Mouse (Mus musculus) G1E (cell line): ENCODE results near the gene Olfr644. TPM values are rescaled to one million over a fixed set of nuclear protein-coding genes. Genes with fewer than 3 reads are reported as not detected.

Experiments used
- ATAC-seq: 2 replicates; pipeline ENCODE4 v1.8.0; 2016; ENCODE audit warnings: mild to moderate bottlenecking; ENCODE audit not compliant: insufficient number of reproducible peaks, poor library complexity, low FRiP score, severe bottlenecking; ENCODE audit errors: extremely low read depth
- DNase-seq: peaks from one replicate; pipeline ENCODE4 v3.0.0; 2012; ENCODE audit warnings: low spot score
- H3K27me3 ChIP-seq: 2 replicates; pipeline ENCODE4 v1.6.1; 2012; ENCODE audit warnings: mild to moderate bottlenecking, low read length, inconsistent platforms; ENCODE audit not compliant: insufficient read depth
- H3K36me3 ChIP-seq: replicated peaks from 2 replicates; pipeline ENCODE3; 2012; ENCODE audit warnings: mild to moderate bottlenecking, inconsistent platforms
- H3K4me1 ChIP-seq: 2 replicates; pipeline ENCODE4 v1.6.1; 2012; ENCODE audit warnings: low read depth, low read length, inconsistent platforms, mixed read lengths; ENCODE audit not compliant: insufficient read depth
- H3K4me3 ChIP-seq: 2 replicates; pipeline ENCODE4 v1.5.1; 2012; ENCODE audit warnings: low read depth, mild to moderate bottlenecking, inconsistent platforms, low read length, moderate library complexity, mixed read lengths
- H3K9me3 ChIP-seq: replicated peaks from 2 replicates; pipeline ENCODE4 v1.6.1; 2012; ENCODE audit warnings: inconsistent platforms
- CTCF ChIP-seq: IDR thresholded peaks from 2 replicates; pipeline ENCODE4 v1.5.1; 2012; ENCODE audit warnings: low read depth, low read length, inconsistent platforms, mixed read lengths
- GATA1 ChIP-seq: IDR thresholded peaks from 2 replicates; pipeline ENCODE4 v1.6.1; 2012; ENCODE audit warnings: borderline replicate concordance, low read length, inconsistent platforms, mixed read lengths
- GATA2 ChIP-seq: IDR thresholded peaks from 2 replicates; pipeline ENCODE4 v1.6.1; 2012; ENCODE audit warnings: low read depth, low read length, inconsistent platforms, borderline replicate concordance
- POLR2AphosphoS5 ChIP-seq: IDR thresholded peaks from 2 replicates; pipeline ENCODE4 v1.6.1; 2012; ENCODE audit warnings: low read depth, low read length, inconsistent platforms; ENCODE audit not compliant: insufficient replicate concordance
- TAL1 ChIP-seq: conservative IDR thresholded peaks from 2 replicates; pipeline ENCODE4 v1.6.1; 2012; ENCODE audit warnings: low read depth, low read length, inconsistent platforms, mixed read lengths
- polyA plus RNA-seq: library from polyadenylated mRNA; stranded (reverse); fragments of >175 nt; gene quantifications from 2 replicates; pipeline ENCODE4 v1.2.3, GENCODE M21; 2012
- total RNA-seq, 2 experiments: library from RNA; stranded (forward) in 1 of 2; stranded (reverse) in 1 of 2; fragments of 200-1000 nt in 1 of 2; fragments of >200 nt in 1 of 2; fragmentation: Nextera tagmentation in 1 of 2; gene quantifications; 2 replicates each; pipeline ENCODE4 v1.2.3; 2014 to 2017

Olfr644 gene
- total and polyA plus RNA-seq, 3 experiments: 0.76 TPM; not detected in 2

- no peak for DNase-seq
- Histone ChIP-seq H3K9me3 (no peaks in the 10 kb centered on the region), H3K36me3 (no peaks in the 10 kb centered on the region), H3K4me1 (no peaks in the 10 kb centered on the region), H3K27me3 (0 out of 2 replicates have a peak, but pooled peaks cover 4% of the 10 kb centered on the region), H3K4me3 (no peak overlapping the region)
- TF ChIP-seq POLR2AphosphoS5 (no peak), TAL1 (no peak), GATA1 (no peak), CTCF (no peak), GATA2 (no peak)
- no peak for ATAC-seq
These were observed 20.9 kb downstream of the Olfr644 start for GRCm38 (mm10) chr7:104050745-104051144.

GRCm38 (mm10) chr7:104035145-104035544 lies 36.5 kb downstream of the Olfr644 start, which contains the start of gene Olfr641:
Gene Olfr641, plus strand, starts transcription at chr7:104035445.
- DNase-seq (no peak), ATAC-seq (no peak)
- no peaks in the 10 kb centered on the region for H3K4me1 ChIP-seq
- H3K36me3 ChIP-seq: no peaks in the 10 kb centered on the region
- no peaks in the 10 kb centered on the region for H3K9me3 ChIP-seq
- no peak for TF ChIP-seq POLR2AphosphoS5
- TF ChIP-seq TAL1: no peak
- TF ChIP-seq GATA1: no peak
- no peak for TF ChIP-seq CTCF
- TF ChIP-seq GATA2: no peak
- no peak within 1 kb of the TSS for H3K4me3 ChIP-seq
- H3K27me3 ChIP-seq: no peaks in the 10 kb centered on the region

- H3K9me3 ChIP-seq: no peaks in the 10 kb centered on the region
- no peak for TF ChIP-seq GATA2
- no peak for TF ChIP-seq POLR2AphosphoS5
- no peak for TF ChIP-seq TAL1
- no peak for TF ChIP-seq GATA1
- TF ChIP-seq CTCF: no peak
- DNase-seq (no peak), ATAC-seq (no peak)
- H3K4me1 ChIP-seq: no peaks in the 10 kb centered on the region
- no peak overlapping the region for H3K4me3 ChIP-seq
- no peaks in the 10 kb centered on the region for H3K36me3 ChIP-seq
- peaks cover 2% of the 10 kb centered on the region; the same call in 1 of the 2 replicates for H3K27me3 ChIP-seq
These were observed 44.7 kb downstream of the Olfr644 start for GRCm38 (mm10) chr7:104026978-104027377.

DNA sequence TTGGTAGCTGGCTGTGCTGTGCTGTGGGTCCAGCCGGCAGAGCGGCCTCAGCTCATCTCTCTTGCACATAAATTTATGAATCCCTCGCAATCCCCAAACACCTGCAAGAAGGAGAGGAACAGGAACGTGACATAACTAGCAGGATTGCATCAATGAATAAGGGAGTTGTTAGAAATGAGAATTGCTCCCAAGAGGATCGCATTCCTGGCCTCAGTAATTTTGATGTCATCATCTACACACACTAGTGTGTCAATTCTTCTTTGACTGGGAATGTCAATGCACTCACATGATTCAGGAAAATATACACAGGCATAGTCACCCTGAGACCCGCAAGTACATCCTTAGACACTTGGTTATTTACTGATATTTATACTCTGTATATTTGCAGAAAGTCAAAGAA lies 46.2 kb downstream of the Olfr644 start, which contains the start of gene Olfr640:
Olfr640 (minus strand) TSS at position 101 of the 400 bp plus-strand sequence.
- H3K4me1 ChIP-seq: no peaks in the 10 kb centered on the region
- H3K36me3 ChIP-seq: no peaks in the 10 kb centered on the region
- ATAC-seq (no peak), DNase-seq (no peak)
- peaks cover 2% of the 10 kb centered on the region; the same call in 1 of the 2 replicates for H3K27me3 ChIP-seq
- H3K4me3 ChIP-seq: no peak within 1 kb of the TSS
- no peak for TF ChIP-seq POLR2AphosphoS5
- TF ChIP-seq GATA2: no peak
- no peak for TF ChIP-seq TAL1
- no peak for TF ChIP-seq GATA1
- no peak for TF ChIP-seq CTCF
- no peaks in the 10 kb centered on the region for H3K9me3 ChIP-seq

- Histone ChIP-seq H3K9me3 (no peaks in the 10 kb centered on the region), H3K36me3 (no peaks in the 10 kb centered on the region), H3K4me1 (no peaks in the 10 kb centered on the region), H3K4me3 (no peak overlapping the region), H3K27me3 (peaks cover 2% of the 10 kb centered on the region; the same call in 1 of the 2 replicates)
- no peak for ATAC-seq
- TF ChIP-seq TAL1 (no peak), POLR2AphosphoS5 (no peak), GATA1 (no peak), CTCF (no peak), GATA2 (no peak)
- no peak for DNase-seq
These were observed 50.0 kb downstream of the Olfr644 start for GRCm38 (mm10) chr7:104021651-104022050.

DNA sequence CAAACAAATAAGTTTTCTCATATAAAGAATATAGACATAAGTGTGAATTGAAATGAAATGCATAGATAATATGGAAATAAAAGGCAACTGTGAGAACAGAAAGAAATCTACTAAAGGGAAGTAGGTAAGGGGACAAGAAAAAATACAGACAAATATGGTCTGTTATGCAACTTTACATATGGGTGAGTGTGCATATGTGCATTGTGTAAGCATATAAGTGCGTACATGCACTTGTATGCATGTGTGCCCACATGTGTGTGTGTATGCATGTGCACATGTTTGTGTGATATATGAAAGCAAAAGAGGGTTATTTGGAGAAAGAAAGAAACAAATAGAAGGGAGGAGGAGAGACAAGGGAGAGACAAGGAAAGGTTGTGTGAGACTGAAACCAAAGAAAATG lies 52.7 kb downstream of the Olfr644 start:
- H3K36me3 ChIP-seq: no peaks in the 10 kb centered on the region
- H3K4me1 ChIP-seq: no peaks in the 10 kb centered on the region
- no peaks in the 10 kb centered on the region for H3K27me3 ChIP-seq
- no peak for DNase-seq
- no peaks in the 10 kb centered on the region for H3K9me3 ChIP-seq
- TF ChIP-seq GATA1 (no peak), CTCF (no peak), POLR2AphosphoS5 (no peak), TAL1 (no peak), GATA2 (no peak)
- no peak overlapping the region for H3K4me3 ChIP-seq
- ATAC-seq: no peak
